Mouse (Mus musculus) cortical plate, adult 2 months (tissue): ENCODE data around the gene Tas2r134. TPM values are rescaled to one million over a fixed set of nuclear protein-coding genes. Genes with fewer than 3 reads are reported as not detected.

Experiments
- H3K27ac ChIP-seq: fragments of 200-500 bp; 2 replicates; pipeline ENCODE4 v1.5.1; 2012; ENCODE audit warnings: low read length, control low read depth, inconsistent platforms; ENCODE audit not compliant: insufficient read depth
- H3K4me1 ChIP-seq: fragments of 200-500 bp; 2 replicates; pipeline ENCODE4 v1.6.1; 2011; ENCODE audit warnings: low read length; ENCODE audit not compliant: control insufficient read depth, insufficient read depth
- H3K4me3 ChIP-seq: fragments of 200-500 bp; 2 replicates; pipeline ENCODE4 v1.5.1; 2011; ENCODE audit warnings: mild to moderate bottlenecking, low read length, control low read depth; ENCODE audit not compliant: insufficient read depth
- CTCF ChIP-seq: fragments of 200-500 bp; IDR thresholded peaks from 2 replicates; pipeline ENCODE4 v1.5.1; 2011; ENCODE audit warnings: mild to moderate bottlenecking, control low read depth, low read length; ENCODE audit not compliant: insufficient read depth; ENCODE audit errors: extremely low read depth
- POLR2A ChIP-seq: fragments of 200-500 bp; IDR thresholded peaks from 2 replicates; pipeline ENCODE4 v1.6.1; 2011; ENCODE audit warnings: mild to moderate bottlenecking, low read length, control low read depth; ENCODE audit not compliant: insufficient read depth; ENCODE audit errors: extremely low read depth
- polyA plus RNA-seq: library from polyadenylated mRNA; depleted of rRNA; stranded (reverse); fragments of >200 nt; gene quantifications from 2 replicates; pipeline ENCODE4 v1.2.3, GENCODE M21; 2012; rRNA removed

The Tas2r134 gene
- not detected in 2 replicates for polyA plus RNA-seq

DNA sequence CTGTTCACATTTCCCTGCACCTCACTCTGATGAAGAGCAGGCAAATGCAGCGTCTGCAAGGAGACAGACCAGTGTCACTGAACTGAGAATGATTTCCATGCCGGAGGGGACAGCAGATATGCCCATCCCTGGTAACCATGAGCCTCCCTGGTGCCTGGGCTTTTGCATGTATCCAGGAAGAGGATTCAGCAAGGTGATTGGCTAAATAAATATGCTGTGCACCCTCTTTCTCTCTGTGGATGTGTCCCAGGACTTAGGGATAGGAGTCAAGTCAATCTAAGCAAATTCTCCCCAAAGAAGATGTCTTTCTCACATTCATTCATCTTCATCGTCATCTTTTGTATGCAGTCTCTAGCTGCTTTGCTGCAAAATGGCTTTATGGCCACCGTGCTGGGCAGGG lies at the start of gene Tas2r134:
TSS of gene Tas2r134 (plus strand) at position 301 of the 400 bp plus-strand sequence.
- Histone ChIP-seq H3K4me3 (no peak within 1 kb of the TSS), H3K4me1 (no peaks in the 10 kb centered on the region), H3K27ac (no peak within 1 kb of the TSS)
- no peak for TF ChIP-seq CTCF
- TF ChIP-seq POLR2A = no peak

- no peaks in the 10 kb centered on the region for H3K4me1 ChIP-seq
- H3K4me3 ChIP-seq = no peak overlapping the region
Measured at GRCm38 (mm10) chr2:51579767-51580166, 47.5 kb upstream of the Tas2r134 start.

DNA sequence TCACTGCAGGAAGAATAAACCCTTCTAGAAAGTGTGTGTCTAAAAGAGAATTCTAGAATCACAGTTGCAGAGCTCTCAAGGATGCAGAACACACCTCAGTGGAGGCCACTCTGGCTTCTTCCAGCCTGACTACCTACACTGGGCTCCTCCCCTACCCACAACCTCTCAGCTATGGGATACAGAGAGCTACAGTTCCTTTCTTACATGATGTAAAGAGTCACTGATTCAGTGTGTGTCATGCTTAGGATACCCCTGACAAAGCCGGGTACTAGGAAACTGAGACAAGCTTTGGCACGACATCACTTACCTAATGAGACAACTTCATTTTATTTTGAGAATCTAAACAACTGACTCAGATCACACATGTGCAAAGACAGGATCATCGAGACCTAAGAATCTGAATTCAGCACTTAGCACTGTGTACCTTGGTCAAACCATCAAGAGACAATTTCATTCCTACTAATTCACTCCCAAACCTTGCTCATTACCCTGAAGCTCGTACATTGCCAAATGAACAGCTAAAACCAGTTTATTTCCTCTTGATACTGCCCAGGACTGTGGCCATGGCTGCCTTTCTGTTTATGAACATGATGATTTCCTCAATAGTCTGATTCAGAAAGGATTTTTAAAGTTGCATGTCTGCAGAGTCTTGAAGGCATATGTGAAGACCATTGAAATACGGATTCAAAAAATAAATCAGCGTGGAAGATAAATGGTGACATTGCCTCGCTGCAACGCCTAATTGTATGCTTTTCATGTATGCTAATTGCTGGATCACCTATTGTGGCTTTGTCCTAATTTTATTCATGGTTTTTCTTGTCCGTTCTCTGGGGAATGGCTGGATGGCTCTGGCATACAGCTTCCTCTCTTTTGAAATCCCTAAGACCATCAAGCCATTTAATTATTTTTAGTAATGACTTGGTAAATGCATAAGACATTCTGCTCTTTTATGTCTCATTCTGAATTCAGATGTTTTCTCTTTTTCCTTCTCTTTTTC lies 43.0 kb upstream of the Tas2r134 start:
- H3K27ac ChIP-seq = no peak overlapping the region

More at GRCm38 (mm10) chr2:51579767-51580166, 47.5 kb upstream of the Tas2r134 start:
- no peak overlapping the region for H3K27ac ChIP-seq
- TF ChIP-seq CTCF = no peak
- TF ChIP-seq POLR2A = no peak

GRCm38 (mm10) chr2:51588336-51588735 lies 39.0 kb upstream of the Tas2r134 start:
- Histone ChIP-seq H3K4me3 (no peak overlapping the region), H3K27ac (no peak overlapping the region), H3K4me1 (no peaks in the 10 kb centered on the region)
- TF ChIP-seq POLR2A (no peak), CTCF (no peak)

More for the DNA sequence above, 43.0 kb upstream of the Tas2r134 start:
- H3K4me1 ChIP-seq = no peaks in the 10 kb centered on the region
- H3K4me3 ChIP-seq = no peak overlapping the region
- TF ChIP-seq POLR2A (no peak), CTCF (no peak)

DNA sequence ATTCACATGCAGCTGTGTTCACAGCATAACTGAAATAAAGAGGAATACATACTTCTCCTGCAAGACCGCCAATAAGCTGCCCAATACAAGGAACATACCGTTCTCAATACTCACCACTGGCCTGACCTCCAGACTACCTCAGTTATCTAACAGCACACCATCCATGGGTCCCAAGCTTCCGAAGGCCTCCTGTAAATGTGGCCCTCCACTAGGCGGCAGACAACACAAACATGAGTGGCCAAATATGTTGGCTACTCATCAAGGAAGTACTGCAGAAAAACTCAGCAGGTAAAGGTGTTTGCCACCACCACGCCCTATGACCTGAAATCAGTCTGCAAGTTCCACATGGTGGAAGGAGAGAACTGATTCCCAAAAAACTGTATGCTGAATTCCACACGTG lies 38.4 kb upstream of the Tas2r134 start:
- no peak overlapping the region for H3K4me3 ChIP-seq
- no peak overlapping the region for H3K27ac ChIP-seq
- no peaks in the 10 kb centered on the region for H3K4me1 ChIP-seq
- TF ChIP-seq CTCF (peak; percentile 6; the same call in 1 of the 2 replicates), POLR2A (no peak)

- Histone ChIP-seq H3K4me3 (no peak overlapping the region), H3K4me1 (no peaks in the 10 kb centered on the region), H3K27ac (no peak overlapping the region)
- TF ChIP-seq CTCF (no peak), POLR2A (no peak)
Measured at GRCm38 (mm10) chr2:51589627-51590026, 37.7 kb upstream of the Tas2r134 start.

DNA sequence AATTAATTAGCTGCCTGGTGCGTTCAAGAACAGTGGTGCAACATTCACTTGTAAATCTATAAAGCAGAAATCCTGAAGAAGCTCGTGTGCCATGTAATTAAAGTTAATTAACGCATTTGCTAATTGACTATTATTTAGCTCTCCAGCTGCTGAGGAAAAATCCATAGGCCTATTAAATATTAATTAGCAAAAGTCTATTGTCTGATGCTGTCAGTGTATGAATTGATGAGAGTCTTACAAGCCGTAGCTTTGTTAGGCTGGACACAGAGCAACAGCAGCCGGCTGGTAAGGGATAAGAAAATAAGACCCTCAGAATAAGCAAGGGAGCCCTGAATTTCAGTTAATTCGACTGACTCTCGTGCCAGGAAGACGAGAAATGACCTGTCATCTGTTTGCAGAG lies 37.0 kb upstream of the Tas2r134 start:
- TF ChIP-seq CTCF = no peak
- no peak for TF ChIP-seq POLR2A
- Histone ChIP-seq H3K27ac (no peak overlapping the region), H3K4me1 (no peaks in the 10 kb centered on the region), H3K4me3 (no peak overlapping the region)

- Histone ChIP-seq H3K27ac (no peak overlapping the region), H3K4me3 (no peak overlapping the region), H3K4me1 (no peaks in the 10 kb centered on the region)
- TF ChIP-seq POLR2A = no peak
- TF ChIP-seq CTCF = no peak
Measured at GRCm38 (mm10) chr2:51592157-51592556, 35.2 kb upstream of the Tas2r134 start.

GRCm38 (mm10) chr2:51599473-51600201 lies 27.7 kb upstream of the Tas2r134 start:
- Histone ChIP-seq H3K27ac (no peak overlapping the region), H3K4me3 (no peak overlapping the region), H3K4me1 (no peaks in the 10 kb centered on the region)
- no peak for TF ChIP-seq CTCF
- TF ChIP-seq POLR2A = no peak
